Mouse (Mus musculus): ENCODE measurements at regions not wholly inside any gene's neighbourhood (a gene's known extent, or its start where the extent isn't known, plus 50 kb on each side); places are given as distances from the start of the nearest gene placed in this dataset.

DNA sequence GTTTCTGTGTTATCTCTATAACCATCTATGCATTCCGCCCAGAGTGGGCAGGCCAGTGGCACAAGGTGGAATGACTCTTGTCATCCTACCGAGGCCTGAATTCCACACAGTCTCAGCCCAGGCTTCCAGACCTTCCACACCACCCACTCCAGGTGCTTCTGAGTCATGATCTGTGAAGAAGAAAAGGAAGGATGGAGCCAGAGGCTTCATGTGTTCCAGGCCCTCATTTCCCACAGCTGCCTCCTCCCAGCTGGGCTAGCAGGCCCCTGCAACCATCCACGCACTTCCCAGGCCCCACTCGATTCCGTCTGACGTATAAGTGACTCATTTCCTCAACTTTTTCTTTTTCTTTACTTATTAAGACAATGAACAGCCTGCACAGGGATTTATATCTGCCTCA, 160.7 kb upstream of the Topaz1 start:
- TF ChIP-seq HCFC1 (IDR thresholded peaks at IDR 0.05; ENCODE audit: borderline replicate concordance, insufficient read depth, low read length) (no peak), MAFK (IDR thresholded peaks at IDR 0.05; ENCODE audit: insufficient read depth, low read depth, low read length) (no peak), ZC3H11A (IDR thresholded peaks at IDR 0.05; ENCODE audit: borderline replicate concordance, low read depth, low read length) (no peak), ZNF384 (IDR thresholded peaks at IDR 0.05; ENCODE audit: low read depth, low read length) (no peak), CHD2 (IDR thresholded peaks at IDR 0.05; ENCODE audit: low read depth, low read length) (no peak)

Data from ES-E14 (cell line).